Mouse (Mus musculus): Measurements from ENCODE around the gene Pdzd3.

- TF ChIP-seq POLR2A (IDR thresholded peaks at IDR 0.05; ENCODE audit: insufficient read length, low read depth): peak; percentile 30
- no peak for TF ChIP-seq POLR2AphosphoS2 (IDR thresholded peaks at IDR 0.05; ENCODE audit: insufficient read length, low read depth)
- no peak for TF ChIP-seq CEBPB (IDR thresholded peaks at IDR 0.05; ENCODE audit: insufficient read depth, poor library complexity, severe bottlenecking)
- TF ChIP-seq TCF12 (IDR thresholded peaks at IDR 0.05; ENCODE audit: insufficient read depth, poor library complexity, severe bottlenecking): no peak
Observed at GRCm38 (mm10) chr9:44267319-44268026, 16.2 kb upstream of the Pdzd3 start.

Data from myocyte (in vitro differentiated cells).